Mouse (Mus musculus) heart, postnatal 0 days (tissue): ENCODE results near the gene Il25.

Experiments used
- CTCF ChIP-seq: IDR thresholded peaks from 2 replicates; pipeline ENCODE4 v1.5.1; 2016; ENCODE audit warnings: antibody characterized with exemption, control low read depth, low read depth
- EP300 ChIP-seq: IDR thresholded peaks from 2 replicates; pipeline ENCODE4 v1.6.1; 2016; ENCODE audit warnings: antibody characterized with exemption, low read depth

- TF ChIP-seq CTCF: no peak
- no peak for TF ChIP-seq EP300
These were observed 49.4 kb downstream of the Il25 start for GRCm38 (mm10) chr14:54981934-54982333.
